Mouse (Mus musculus): ENCODE measurements around the gene Spn. TPM values are rescaled to one million over a fixed set of nuclear protein-coding genes. Genes with fewer than 3 reads are reported as not detected.
"Not testable (repeated sequence)": the region's sequence is repeated elsewhere in the genome, so short reads cannot be mapped to it uniquely, and the experiment has no call there.

Gene Spn
- polyA plus RNA-seq, 1 experiment from 2014 or later, result 0.25 TPM

DNA sequence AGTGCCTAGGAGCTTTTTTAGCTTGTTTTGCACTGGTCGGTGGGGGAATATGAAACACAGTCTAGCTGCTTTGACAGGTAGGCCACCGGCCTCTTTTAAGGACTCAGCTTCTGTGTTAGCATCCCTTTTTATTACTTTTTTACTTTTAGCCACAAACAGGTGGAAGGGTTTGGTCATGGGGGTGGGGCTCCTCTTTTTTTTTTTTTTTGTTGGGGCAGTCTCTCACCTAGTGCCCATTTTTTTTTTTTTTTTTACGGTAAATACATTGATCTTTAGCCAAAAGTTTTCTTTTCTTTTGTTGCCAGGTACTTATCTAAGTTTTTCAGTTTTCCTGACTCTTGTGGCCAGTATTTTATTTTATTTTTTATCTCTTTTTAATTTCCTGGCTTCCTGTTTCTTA is 49.5 kb downstream of the Spn start:
- peaks cover 5% of the 10 kb centered on the region; the same call in 1 of the 2 replicates for H3K27me3 ChIP-seq

GRCm38 (mm10) chr7:127087278-127088010 is 50.2 kb downstream of the Spn start, which contains the start of gene Zg16:
Zg16 (minus strand) TSS chr7:127087328.
- H3K27ac ChIP-seq; H3K4me3 ChIP-seq; H3K9me3 ChIP-seq; H3K9ac ChIP-seq; H3K4me2 ChIP-seq; H3K36me3 ChIP-seq; H3K27me3 ChIP-seq; ATAC-seq (ENCODE audit: insufficient number of reproducible peaks, insufficient read depth, low FRiP score, low TSS enrichment, low read depth): not testable (repeated sequence)
- peaks cover 20% of the 10 kb centered on the region for H3K4me1 ChIP-seq
- 91% methylated on average over 6 of the region's 6 CpGs for WGBS

More for the DNA sequence above, 49.5 kb downstream of the Spn start:
- Histone ChIP-seq H3K9ac (no peak overlapping the region), H3K36me3 (no peaks in the 10 kb centered on the region), H3K27ac (no peak overlapping the region), H3K4me3 (no peak overlapping the region), H3K4me1 (peaks cover 20% of the 10 kb centered on the region), H3K4me2 (no peak overlapping the region), H3K9me3 (no peaks in the 10 kb centered on the region)
- no peak for ATAC-seq (ENCODE audit: insufficient number of reproducible peaks, insufficient read depth, low FRiP score, low TSS enrichment, low read depth)
- WGBS, result 84% methylated on average over 3 of the region's 3 CpGs

GRCm38 (mm10) chr7:127085751-127086150 is 51.9 kb downstream of the Spn start:
- H3K9ac ChIP-seq; H3K9me3 ChIP-seq; H3K27ac ChIP-seq; H3K4me2 ChIP-seq; H3K36me3 ChIP-seq; H3K4me1 ChIP-seq; H3K4me3 ChIP-seq; H3K27me3 ChIP-seq; ATAC-seq (ENCODE audit: insufficient number of reproducible peaks, insufficient read depth, low FRiP score, low TSS enrichment, low read depth): not testable (repeated sequence)
- 76% methylated on average over 6 of the region's 6 CpGs for WGBS

DNA sequence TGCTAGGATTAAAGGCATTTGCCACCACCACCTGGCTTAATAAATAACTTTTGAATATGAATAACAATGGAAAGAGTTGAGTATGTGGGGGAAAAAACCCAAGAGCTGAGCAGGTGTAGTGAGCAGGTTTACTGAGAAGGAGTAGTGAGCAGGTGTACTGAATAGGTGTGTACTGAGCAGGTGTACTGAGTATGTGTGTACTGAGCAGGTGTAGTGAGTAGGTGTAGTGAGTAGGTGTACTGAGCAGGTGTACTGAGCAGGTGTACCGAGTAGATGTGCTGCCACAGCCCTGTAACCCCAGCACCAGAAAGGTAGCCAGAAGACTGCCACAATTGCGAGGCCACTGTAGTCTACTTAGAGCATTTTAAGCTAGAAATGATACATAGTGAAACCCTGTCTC is 52.8 kb downstream of the Spn start:
- no peaks in the 10 kb centered on the region for H3K36me3 ChIP-seq
- H3K4me1 ChIP-seq, result peaks cover 8% of the 10 kb centered on the region
- 74% methylated on average over 2 of the region's 2 CpGs for WGBS
- no peak overlapping the region for H3K4me2 ChIP-seq
- no peak overlapping the region for H3K9ac ChIP-seq
- H3K27ac ChIP-seq, result no peak overlapping the region
- H3K9me3 ChIP-seq, result no peaks in the 10 kb centered on the region
- peaks cover 5% of the 10 kb centered on the region; the same call in 1 of the 2 replicates for H3K27me3 ChIP-seq
- H3K4me3 ChIP-seq, result no peak overlapping the region
- ATAC-seq (ENCODE audit: insufficient number of reproducible peaks, insufficient read depth, low FRiP score, low TSS enrichment, low read depth), result no peak

DNA sequence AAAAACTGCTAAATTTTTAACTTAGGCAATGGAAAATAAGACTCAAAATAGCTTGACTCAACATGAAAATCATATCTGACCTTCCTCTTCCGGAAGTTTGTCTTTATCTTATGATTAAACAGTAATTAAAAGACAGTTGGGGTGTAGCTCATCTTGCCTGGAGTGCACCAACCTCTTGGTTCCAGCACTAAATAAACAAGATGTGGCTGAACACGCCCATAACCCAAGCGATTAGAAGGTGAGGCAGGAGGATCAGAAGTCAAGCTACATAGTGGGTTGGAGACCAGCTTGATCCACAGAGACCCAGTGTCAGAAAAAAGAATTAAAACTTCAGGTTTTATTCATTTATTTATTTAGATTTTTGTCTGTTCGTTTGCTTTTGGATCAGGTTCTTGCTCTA is 53.9 kb downstream of the Spn start:
- no peak for ATAC-seq (ENCODE audit: insufficient number of reproducible peaks, insufficient read depth, low FRiP score, low TSS enrichment, low read depth)
- no peak overlapping the region for H3K9ac ChIP-seq
- H3K4me3 ChIP-seq, result no peak overlapping the region
- H3K27ac ChIP-seq, result no peak overlapping the region
- H3K4me1 ChIP-seq, result peaks cover under 1% of the 10 kb centered on the region; the same call in 1 of the 2 replicates
- no peaks in the 10 kb centered on the region for H3K36me3 ChIP-seq
- no peaks in the 10 kb centered on the region for H3K9me3 ChIP-seq
- WGBS, result 81% methylated on average over 4 of the region's 4 CpGs
- no peak overlapping the region for H3K4me2 ChIP-seq
- no peaks in the 10 kb centered on the region; the same call in 1 of the 2 replicates for H3K27me3 ChIP-seq

DNA sequence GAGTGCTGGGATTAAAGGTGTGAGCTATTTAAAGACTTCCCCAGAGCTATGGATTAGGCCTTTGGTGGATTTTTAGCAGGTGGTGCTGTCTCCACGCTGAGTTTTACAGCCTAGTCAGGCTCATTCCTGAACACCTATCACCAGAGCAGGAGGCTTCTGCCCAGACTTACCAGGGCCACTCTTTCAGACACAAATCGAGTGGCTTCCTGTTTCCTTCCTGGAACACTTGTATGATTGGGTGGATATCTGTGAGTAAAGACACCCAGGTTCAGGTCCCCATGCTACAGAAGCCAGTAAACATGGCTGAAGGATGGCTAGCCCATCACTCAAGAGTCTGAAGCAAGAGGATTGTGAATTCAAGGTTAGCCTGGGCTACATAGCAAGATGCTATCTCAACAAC is 54.6 kb downstream of the Spn start:
- Histone ChIP-seq H3K27me3 (no peaks in the 10 kb centered on the region), H3K4me1 (no peaks in the 10 kb centered on the region), H3K27ac (no peak overlapping the region), H3K9me3 (no peaks in the 10 kb centered on the region), H3K36me3 (no peaks in the 10 kb centered on the region), H3K4me2 (no peak overlapping the region), H3K4me3 (no peak overlapping the region), H3K9ac (no peak overlapping the region)
- ATAC-seq (ENCODE audit: insufficient number of reproducible peaks, insufficient read depth, low FRiP score, low TSS enrichment, low read depth), result no peak
- WGBS, result 60% methylated on average over 2 of the region's 2 CpGs

- no peaks in the 10 kb centered on the region for H3K9me3 ChIP-seq
- no peak overlapping the region for H3K4me3 ChIP-seq
- H3K4me1 ChIP-seq, result no peaks in the 10 kb centered on the region
- H3K36me3 ChIP-seq, result no peaks in the 10 kb centered on the region
- no peak overlapping the region for H3K27ac ChIP-seq
- H3K27me3 ChIP-seq, result no peaks in the 10 kb centered on the region
- WGBS, result 78% methylated on average over 8 of the region's 8 CpGs
- no peak overlapping the region for H3K4me2 ChIP-seq
- no peak for ATAC-seq (ENCODE audit: insufficient number of reproducible peaks, insufficient read depth, low FRiP score, low TSS enrichment, low read depth)
- H3K9ac ChIP-seq, result no peak overlapping the region
Observed at GRCm38 (mm10) chr7:127082271-127082670, 55.4 kb downstream of the Spn start.

Other genes starting within 250 kb of the Spn start
- gene Tmem219, start 214.9 kb downstream of the Spn start, polyA plus RNA-seq (2015; fragmentation: Nextera tagmentation; extraction: Ambion mirVana), result 28.3 and 28.6 TPM in 2 replicates
- 17.8 and 19.8 TPM in 2 replicates for gene Kctd13, start 208.9 kb downstream of the Spn start, polyA plus RNA-seq (2015; fragmentation: Nextera tagmentation; extraction: Ambion mirVana)
- 0.13 and 0.25 TPM in 2 replicates for gene Asphd1, start 188.2 kb downstream of the Spn start, polyA plus RNA-seq (2015; fragmentation: Nextera tagmentation; extraction: Ambion mirVana)
- gene Sez6l2, start 187.3 kb downstream of the Spn start, polyA plus RNA-seq (2015; fragmentation: Nextera tagmentation; extraction: Ambion mirVana), result 0.76 and 0.77 TPM in 2 replicates
- gene Cdipt, start 161.9 kb downstream of the Spn start, polyA plus RNA-seq (2015; fragmentation: Nextera tagmentation; extraction: Ambion mirVana), result 95.8 and 97.0 TPM in 2 replicates
- gene Cdiptos, start 161.7 kb downstream of the Spn start, polyA plus RNA-seq (2015; fragmentation: Nextera tagmentation; extraction: Ambion mirVana), result 1.3 and 1.7 TPM in 2 replicates
- gene Mvp, start 123.2 kb downstream of the Spn start, polyA plus RNA-seq (2015; fragmentation: Nextera tagmentation; extraction: Ambion mirVana), result 5.3 and 7.1 TPM in 2 replicates
- gene Pagr1b, start 121.3 kb downstream of the Spn start, polyA plus RNA-seq (2015; fragmentation: Nextera tagmentation; extraction: Ambion mirVana), result 0.47 TPM in 1 of 2 replicates, not detected in the other
- gene Pagr1a, start 120.5 kb downstream of the Spn start, polyA plus RNA-seq (2015; fragmentation: Nextera tagmentation; extraction: Ambion mirVana), result 50.4 and 53.7 TPM in 2 replicates
- 83.4 and 89.6 TPM in 2 replicates for gene Gm42742, start 116.7 kb downstream of the Spn start, polyA plus RNA-seq (2015; fragmentation: Nextera tagmentation; extraction: Ambion mirVana)
- gene Prrt2, start 116.6 kb downstream of the Spn start, polyA plus RNA-seq (2015; fragmentation: Nextera tagmentation; extraction: Ambion mirVana), result 13.1 and 16.9 TPM in 2 replicates
- gene Maz, start 110.8 kb downstream of the Spn start, polyA plus RNA-seq (2015; fragmentation: Nextera tagmentation; extraction: Ambion mirVana), result 63.6 and 73.0 TPM in 2 replicates
- 99.4 and 124 TPM in 2 replicates for gene Kif22, start 95.4 kb downstream of the Spn start, polyA plus RNA-seq (2015; fragmentation: Nextera tagmentation; extraction: Ambion mirVana)
- 15.5 TPM in 1 of 2 replicates, not detected in the other for gene Zg16, start 50.5 kb downstream of the Spn start, polyA plus RNA-seq (2015; fragmentation: Nextera tagmentation; extraction: Ambion mirVana)
- 1.8 and 2.0 TPM in 2 replicates for gene AI467606, start 46.5 kb downstream of the Spn start, polyA plus RNA-seq (2015; fragmentation: Nextera tagmentation; extraction: Ambion mirVana)
- 1.1 and 1.2 TPM in 2 replicates for gene Qprt, start 15.6 kb downstream of the Spn start, polyA plus RNA-seq (2015; fragmentation: Nextera tagmentation; extraction: Ambion mirVana)
- gene Cd2bp2, start 58.2 kb upstream of the Spn start, polyA plus RNA-seq (2015; fragmentation: Nextera tagmentation; extraction: Ambion mirVana), result 68.3 and 73.3 TPM in 2 replicates
- gene Tbc1d10b, start 70.6 kb upstream of the Spn start, polyA plus RNA-seq (2015; fragmentation: Nextera tagmentation; extraction: Ambion mirVana), result 30.4 and 32.0 TPM in 2 replicates
- gene Mylpf, start 71.1 kb upstream of the Spn start, polyA plus RNA-seq (2015; fragmentation: Nextera tagmentation; extraction: Ambion mirVana), result 34.1 and 41.1 TPM in 2 replicates
- 53.7 and 55.0 TPM in 2 replicates for gene Zfp553, start 95.2 kb upstream of the Spn start, polyA plus RNA-seq (2015; fragmentation: Nextera tagmentation; extraction: Ambion mirVana)
- 26.9 and 29.6 TPM in 2 replicates for gene Sept1, start 95.3 kb upstream of the Spn start, polyA plus RNA-seq (2015; fragmentation: Nextera tagmentation; extraction: Ambion mirVana)
- gene Zfp771, start 106.5 kb upstream of the Spn start, polyA plus RNA-seq (2015; fragmentation: Nextera tagmentation; extraction: Ambion mirVana), result 78.2 and 83.9 TPM in 2 replicates
- 156 and 206 TPM in 2 replicates for gene Dctpp1, start 122.9 kb upstream of the Spn start, polyA plus RNA-seq (2015; fragmentation: Nextera tagmentation; extraction: Ambion mirVana)
- gene Sephs2, start 136.2 kb upstream of the Spn start, polyA plus RNA-seq (2015; fragmentation: Nextera tagmentation; extraction: Ambion mirVana), result 63.4 and 64.1 TPM in 2 replicates
- 0.52 and 1.1 TPM in 2 replicates for gene Itgal, start 158.4 kb upstream of the Spn start, polyA plus RNA-seq (2015; fragmentation: Nextera tagmentation; extraction: Ambion mirVana)
- gene Zfp768, start 207.8 kb upstream of the Spn start, polyA plus RNA-seq (2015; fragmentation: Nextera tagmentation; extraction: Ambion mirVana), result 16.1 and 18.1 TPM in 2 replicates
- gene Zfp747, start 238.2 kb upstream of the Spn start, polyA plus RNA-seq (2015; fragmentation: Nextera tagmentation; extraction: Ambion mirVana), result 9.4 and 10.5 TPM in 2 replicates
- 5.6 and 5.9 TPM in 2 replicates for gene 9130019O22Rik, start 249.3 kb upstream of the Spn start, polyA plus RNA-seq (2015; fragmentation: Nextera tagmentation; extraction: Ambion mirVana)